Mouse (Mus musculus) heart, adult 9 months (tissue): ENCODE data around the gene Snx5.

Source experiments
- DNase-seq, 2 experiments: peaks; one replicate each; pipeline ENCODE4 v3.0.0; 2022; ENCODE audit warnings: low spot score in 2 of 2

Snx5 gene

DNA sequence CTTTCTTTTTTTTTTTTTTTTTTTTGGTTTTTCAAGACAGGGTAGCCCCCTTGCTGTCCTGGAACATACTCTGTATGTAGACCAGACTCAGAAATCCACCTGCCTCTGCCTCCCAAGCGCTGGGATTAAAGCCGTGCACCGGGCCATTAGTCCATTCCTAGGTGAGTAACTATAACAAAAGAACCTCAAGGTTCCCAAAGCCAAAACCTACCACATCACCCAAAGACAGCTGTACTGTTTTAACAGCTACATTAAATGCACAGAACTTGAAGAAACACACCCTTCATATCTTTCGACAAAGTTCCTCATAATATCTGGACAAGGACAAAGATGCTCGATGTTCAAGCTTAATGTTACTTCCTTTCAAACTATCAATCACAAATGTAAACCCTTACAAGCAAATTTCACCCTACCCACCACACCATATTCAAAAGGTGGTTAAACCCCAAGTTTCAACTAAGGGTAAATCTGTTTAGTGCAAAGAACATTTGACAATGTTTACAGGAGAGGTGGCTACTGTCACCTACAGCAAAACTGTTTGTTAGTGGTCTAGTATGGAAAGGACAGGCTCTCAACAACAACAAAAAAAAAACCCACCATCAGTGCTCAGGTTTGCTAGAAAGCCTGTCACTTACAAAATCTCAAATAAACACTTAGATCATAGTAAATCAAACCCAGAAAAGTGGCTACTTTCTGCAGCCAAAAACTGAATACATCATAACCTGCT is 3.5 kb downstream of the Snx5 start:
- DNase-seq: no peak

GRCm38 (mm10) chr2:144265916-144266683 is 4.6 kb downstream of the Snx5 start:
- peak; percentile 44 to 71 for DNase-seq

GRCm38 (mm10) chr2:144265120-144265488 is 5.6 kb downstream of the Snx5 start:
- DNase-seq: no peak

GRCm38 (mm10) chr2:144264398-144265119 is 6.1 kb downstream of the Snx5 start:
- no peak for DNase-seq

DNA sequence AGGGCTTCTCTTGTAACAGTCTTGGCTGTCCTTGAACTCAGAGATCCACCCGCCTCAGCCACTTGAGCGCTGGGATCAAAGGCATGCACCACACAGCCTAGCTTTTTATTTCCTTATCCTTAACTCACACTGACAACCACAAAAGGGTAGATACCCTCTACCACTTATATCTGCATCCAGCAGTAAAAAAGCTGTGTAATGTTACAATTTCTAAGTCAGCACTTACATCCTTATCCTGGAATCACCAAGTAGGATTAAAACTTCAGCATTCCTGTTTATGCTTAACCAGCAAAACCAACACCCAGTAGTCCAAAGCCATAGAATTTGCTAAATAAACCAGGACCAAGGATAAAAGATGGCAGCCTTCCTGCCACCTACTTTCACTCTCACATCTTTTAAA is 7.9 kb downstream of the Snx5 start:
- DNase-seq: no peak

DNA sequence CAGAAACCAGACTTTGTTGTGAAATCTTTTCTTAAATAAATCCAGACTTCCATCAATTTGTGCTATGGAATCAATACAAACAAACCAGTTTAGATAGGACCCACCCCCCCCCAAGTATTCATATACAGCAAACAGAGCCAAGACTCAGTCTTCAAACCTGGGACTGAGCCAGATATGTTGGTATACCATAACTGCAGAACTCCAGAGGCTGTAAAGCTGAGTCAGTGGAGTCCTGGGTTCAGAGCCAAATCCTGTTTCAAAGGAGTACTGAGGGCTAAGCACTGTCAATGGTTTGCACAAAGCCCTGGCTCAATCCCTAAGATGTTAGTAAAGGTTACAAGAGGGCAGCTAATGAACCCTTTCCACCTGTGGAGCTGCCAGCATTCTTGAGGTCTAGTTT is 20.6 kb downstream of the Snx5 start:
- DNase-seq: no peak

GRCm38 (mm10) chr2:144248613-144249376 is 21.9 kb downstream of the Snx5 start:
- no peak for DNase-seq

- peak; percentile 68 to 81 for DNase-seq
These were observed 23.2 kb downstream of the Snx5 start for GRCm38 (mm10) chr2:144247337-144247978.

GRCm38 (mm10) chr2:144246270-144246669 is 24.4 kb downstream of the Snx5 start:
- DNase-seq: no peak

GRCm38 (mm10) chr2:144245464-144245863 is 25.2 kb downstream of the Snx5 start:
- DNase-seq: peak; percentile 35 to 65

DNA sequence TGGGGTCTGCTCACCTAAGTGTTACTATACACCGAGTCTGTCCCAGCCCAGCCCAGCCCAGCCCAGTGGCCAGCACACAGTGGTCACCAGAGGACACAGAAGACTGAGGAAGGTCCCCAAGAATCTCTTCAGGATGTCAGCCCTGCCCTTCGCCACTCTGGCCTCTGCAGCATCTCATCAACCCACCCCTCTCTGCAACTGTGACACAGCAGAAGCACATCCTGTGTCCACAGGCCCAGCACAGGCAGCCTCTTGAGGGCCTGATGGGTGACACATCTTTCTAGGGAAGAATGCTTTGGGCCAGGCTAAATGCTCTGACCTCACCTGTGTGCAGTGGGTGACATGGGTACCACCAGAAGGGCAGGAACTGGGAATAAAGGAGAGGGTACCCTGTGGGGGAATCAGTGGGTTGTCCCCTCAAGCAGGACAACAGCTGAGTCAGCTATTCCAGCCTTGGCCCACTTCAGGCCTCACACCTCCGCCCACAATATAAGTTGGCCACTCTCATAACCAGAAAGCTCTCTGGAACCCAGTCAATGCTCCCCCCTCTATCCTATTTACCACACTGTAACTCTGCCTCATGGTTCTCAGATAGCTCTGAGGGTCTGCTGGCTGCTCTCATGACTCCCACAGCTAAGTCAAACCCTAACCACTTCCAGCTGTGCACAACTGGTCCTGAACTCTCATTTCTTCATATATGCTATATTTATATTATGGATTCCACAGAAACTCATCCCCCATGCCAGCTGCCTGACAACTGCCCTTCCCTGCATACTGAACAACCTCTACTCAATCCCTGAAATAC is 30.4 kb downstream of the Snx5 start:
- no peak for DNase-seq

GRCm38 (mm10) chr2:144239318-144239717 is 31.4 kb downstream of the Snx5 start:
- no peak for DNase-seq

DNA sequence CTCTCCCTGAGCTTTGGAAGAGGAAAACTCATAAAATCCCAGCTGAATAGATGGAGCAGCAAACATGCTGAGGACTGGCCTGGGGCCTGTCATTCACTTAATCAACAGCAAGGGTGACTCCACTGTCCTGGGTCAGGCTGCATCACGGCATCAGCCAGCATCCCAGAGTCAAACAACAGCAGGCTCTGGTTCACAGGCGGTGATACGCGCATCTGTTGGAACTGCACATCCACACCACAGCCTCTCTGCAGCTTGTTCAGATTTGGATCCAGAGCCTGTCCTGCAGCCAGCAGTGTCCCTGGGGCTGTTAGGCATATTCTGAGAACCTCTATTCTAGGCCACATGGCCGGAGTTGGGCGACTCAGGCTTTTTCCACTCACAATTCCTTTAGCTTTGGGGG is 32.4 kb downstream of the Snx5 start:
- DNase-seq: peak; percentile 87 to 88

GRCm38 (mm10) chr2:144236791-144237584 is 33.7 kb downstream of the Snx5 start:
- no peak for DNase-seq

DNA sequence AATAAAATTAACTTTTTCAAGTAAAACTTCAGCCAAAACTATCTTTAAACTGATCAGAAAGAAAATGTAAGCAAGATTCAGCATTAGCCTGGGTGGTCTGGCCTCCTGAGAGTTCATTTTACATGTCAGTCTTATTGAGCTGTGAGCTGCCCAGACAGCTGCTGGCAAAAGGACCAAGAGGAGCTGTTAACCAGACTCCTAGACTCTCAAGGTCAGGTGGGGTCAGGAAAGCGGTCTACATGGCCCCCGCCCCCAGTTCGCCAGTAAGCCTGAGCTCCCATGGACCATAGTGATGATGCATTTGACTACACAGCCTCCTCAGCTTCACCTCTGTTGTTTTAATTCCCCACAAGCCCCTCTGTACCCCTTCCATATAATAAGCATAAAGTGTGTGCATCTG is 34.9 kb downstream of the Snx5 start:
- no peak for DNase-seq

DNA sequence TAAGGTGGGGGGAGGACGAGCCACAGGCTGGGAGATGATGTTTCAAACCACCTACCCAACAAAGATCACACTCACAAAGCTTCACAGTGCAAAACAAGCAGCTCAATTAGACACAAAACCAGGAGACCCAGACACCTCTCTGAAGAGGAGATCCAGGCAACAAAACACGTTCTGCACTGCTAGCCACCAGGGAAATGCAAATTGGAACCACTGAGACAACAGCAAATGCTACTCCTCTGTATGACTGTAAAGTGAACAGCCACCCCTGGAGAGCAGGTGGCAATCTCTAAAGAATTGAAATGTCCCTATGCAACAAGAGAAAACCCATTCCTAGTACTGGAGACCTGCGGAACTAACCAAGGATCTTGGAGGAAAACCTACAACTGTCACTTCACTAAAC is 37.2 kb downstream of the Snx5 start:
- DNase-seq: no peak

DNA sequence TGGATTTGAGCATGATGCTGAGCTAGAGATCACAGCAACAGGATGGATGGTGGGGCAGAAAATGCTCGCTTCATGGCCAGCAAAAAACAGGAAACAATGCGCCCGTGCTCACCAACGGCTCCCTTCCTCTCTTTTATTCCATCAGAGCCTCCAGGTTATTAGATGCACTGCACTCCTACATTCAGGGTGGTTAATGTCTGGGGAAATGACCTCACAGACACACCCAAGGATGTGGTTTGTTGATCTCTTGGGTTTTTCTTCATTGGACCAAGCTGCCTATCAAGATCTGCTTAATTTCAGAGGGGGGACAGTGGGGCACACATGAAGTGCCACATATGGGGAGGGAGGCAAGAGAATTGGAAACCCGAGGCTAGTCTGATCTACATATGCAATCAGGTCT is 39.6 kb downstream of the Snx5 start:
- DNase-seq: no peak

DNA sequence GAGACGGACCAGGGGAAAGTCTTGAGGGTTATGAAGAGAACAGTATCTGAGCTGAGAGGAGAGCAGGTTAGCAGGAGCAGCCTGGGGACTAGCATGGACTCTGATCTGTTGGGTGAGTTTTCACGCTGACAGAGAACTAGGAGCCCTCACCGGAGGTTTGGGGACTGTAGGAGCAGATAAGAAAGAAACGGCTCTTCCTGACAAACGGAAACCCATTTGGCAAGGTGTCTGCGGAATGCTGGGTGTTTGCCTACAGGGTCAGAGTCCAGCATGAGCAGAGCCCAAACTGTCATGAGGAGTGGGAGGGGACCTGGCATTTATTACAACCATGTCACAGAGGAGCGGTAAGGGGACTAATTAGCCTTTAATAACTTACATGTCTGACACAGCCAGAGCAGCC is 40.2 kb downstream of the Snx5 start:
- no peak for DNase-seq

DNA sequence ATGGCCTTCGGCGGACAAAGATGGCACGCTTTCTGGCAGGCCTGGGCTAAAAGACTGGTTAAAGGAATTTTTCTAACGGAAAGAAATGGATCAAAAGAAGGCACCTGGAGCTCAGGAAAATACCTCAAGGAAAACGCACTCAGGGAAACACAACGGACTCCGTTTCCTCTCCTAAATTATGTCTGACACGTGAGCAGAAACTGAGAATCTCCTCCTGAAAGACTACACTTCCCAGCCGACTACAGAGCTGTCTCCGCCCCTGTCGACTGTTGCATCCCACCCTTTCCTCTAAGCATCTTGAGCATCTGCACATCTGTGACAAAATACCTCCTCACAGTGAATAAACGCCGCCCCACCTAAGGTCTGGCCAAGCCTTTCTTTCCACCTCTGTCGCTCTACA is 41.1 kb downstream of the Snx5 start:
- DNase-seq: no peak
